Mouse (Mus musculus) frontal cortex, adult 2 months (tissue): Measurements from ENCODE around the gene Dbf4. TPM values are rescaled to one million over a fixed set of nuclear protein-coding genes. Genes with fewer than 3 reads are reported as not detected.

Source experiments
- DNase-seq, 2 experiments: peaks; one replicate each; pipeline ENCODE4 v3.0.0; 2022; ENCODE audit warnings: low spot score in 1 of 2; ENCODE audit errors: extremely low spot score in 1 of 2
- polyA plus RNA-seq: library from polyadenylated mRNA; depleted of rRNA; stranded (reverse); fragments of >200 nt; gene quantifications from 2 replicates; pipeline ENCODE4 v1.2.3, GENCODE M21; 2012; rRNA removed

Dbf4 gene
- 2.2 and 2.3 TPM in 2 replicates for polyA plus RNA-seq

GRCm38 (mm10) chr5:8422157-8422931 lies at the start of gene Dbf4, which contains the start of gene Slc25a40:
Gene Dbf4, minus strand, starts transcription at chr5:8422716.
Gene Slc25a40, plus strand, starts transcription at chr5:8422850.
- peak; percentile 59 to 87 for DNase-seq

- no peak for DNase-seq
These were observed 34.0 kb upstream of the Dbf4 start for GRCm38 (mm10) chr5:8456561-8456960.

- DNase-seq: no peak
These were observed 33.0 kb upstream of the Dbf4 start for GRCm38 (mm10) chr5:8455565-8455964.

GRCm38 (mm10) chr5:8439095-8439494 lies 16.6 kb upstream of the Dbf4 start:
- no peak for DNase-seq

- no peak for DNase-seq
These were observed 15.1 kb upstream of the Dbf4 start for GRCm38 (mm10) chr5:8437481-8438156.

- no peak for DNase-seq
These were observed 3.4 kb upstream of the Dbf4 start for GRCm38 (mm10) chr5:8425899-8426298.

GRCm38 (mm10) chr5:8424116-8424515 lies 1.6 kb upstream of the Dbf4 start:
- no peak for DNase-seq

- DNase-seq: peak in 1 of 2 experiments; percentile 12
These were observed 714 bp upstream of the Dbf4 start for GRCm38 (mm10) chr5:8422932-8423928.

GRCm38 (mm10) chr5:8421424-8421823 lies 1.1 kb downstream of the Dbf4 start:
- DNase-seq: no peak

GRCm38 (mm10) chr5:8417443-8417842 lies 5.1 kb downstream of the Dbf4 start:
- DNase-seq: no peak

GRCm38 (mm10) chr5:8416683-8417413 lies 5.7 kb downstream of the Dbf4 start:
- no peak for DNase-seq

GRCm38 (mm10) chr5:8408746-8409145 lies 13.8 kb downstream of the Dbf4 start:
- DNase-seq: peak in 1 of 2 experiments; percentile 13

- DNase-seq: peak in 1 of 2 experiments; percentile 23
These were observed 24.8 kb downstream of the Dbf4 start for GRCm38 (mm10) chr5:8397587-8398249.

GRCm38 (mm10) chr5:8393891-8394583 lies 28.5 kb downstream of the Dbf4 start:
- DNase-seq: no peak

GRCm38 (mm10) chr5:8374297-8374906 lies 48.1 kb downstream of the Dbf4 start:
- DNase-seq: no peak

GRCm38 (mm10) chr5:8373415-8373814 lies 49.1 kb downstream of the Dbf4 start:
- no peak for DNase-seq

- no peak for DNase-seq
These were observed 53.7 kb downstream of the Dbf4 start for GRCm38 (mm10) chr5:8368781-8369180.

GRCm38 (mm10) chr5:8368328-8368692 lies 54.2 kb downstream of the Dbf4 start:
- DNase-seq: no peak
